Mouse (Mus musculus) activated CD4-positive, CD25-positive, alpha-beta regulatory T cell, adult 4 months (primary cell): ENCODE measurements around the gene 4930452B06Rik. TPM values are rescaled to one million over a fixed set of nuclear protein-coding genes. Genes with fewer than 3 reads are reported as not detected.

ENCODE experiments used
- ATAC-seq: one replicate; pipeline ENCODE4 v1.8.0; 2017
- polyA plus RNA-seq, 2 experiments: library from polyadenylated mRNA; unstranded; fragments of 100-300 nt; shearing (Covaris generic); gene quantifications; one replicate each; pipeline ENCODE4 v1.2.1; 2017

4930452B06Rik gene
- polyA plus RNA-seq, 2 experiments from 2014 or later, result 0.19 TPM; not detected in 1

GRCm38 (mm10) chr14:8517681-8518080 is 148.4 kb downstream of the 4930452B06Rik start:
- no peak for ATAC-seq

DNA sequence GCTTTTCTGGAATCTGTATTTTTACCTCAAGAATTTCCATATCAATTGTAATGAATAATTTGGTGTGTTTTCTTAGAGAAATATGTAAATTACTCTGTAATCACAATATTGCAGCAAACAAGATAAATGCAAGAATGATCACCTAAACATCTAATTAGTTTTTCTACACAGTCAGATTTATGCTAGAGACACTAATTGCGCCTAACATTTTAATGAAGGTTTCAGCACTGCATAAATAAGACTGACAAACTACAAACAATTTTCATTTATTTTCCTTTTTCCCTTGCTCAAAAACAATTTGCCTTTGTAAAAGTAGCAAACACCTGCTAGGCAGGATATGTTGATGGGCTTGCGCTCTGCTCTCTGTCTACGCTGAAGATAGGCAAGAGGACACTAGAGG is 152.0 kb downstream of the 4930452B06Rik start:
- ATAC-seq, result no peak

GRCm38 (mm10) chr14:8511276-8511675 is 154.8 kb downstream of the 4930452B06Rik start:
- ATAC-seq, result no peak

- ATAC-seq, result no peak
Observed at GRCm38 (mm10) chr14:8510288-8510959, 155.6 kb downstream of the 4930452B06Rik start.

DNA sequence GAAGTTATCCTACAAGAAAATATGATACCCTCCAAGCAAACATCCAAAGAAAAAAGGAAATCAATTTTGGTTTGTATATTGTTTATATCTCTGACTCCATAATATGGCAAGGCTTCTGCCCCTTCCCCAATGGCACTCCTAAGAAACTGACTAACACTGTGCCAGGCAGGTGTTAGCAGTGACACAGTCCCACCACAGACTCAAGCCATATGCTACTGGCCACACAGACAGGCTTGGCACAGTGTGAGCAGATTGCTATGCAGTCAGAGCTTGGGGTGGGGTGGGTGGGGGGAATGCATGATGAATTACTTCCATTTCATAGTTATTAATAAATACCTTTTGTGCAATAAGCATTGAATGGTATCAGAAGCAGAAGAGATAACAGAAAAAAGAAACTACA is 157.4 kb downstream of the 4930452B06Rik start:
- ATAC-seq, result no peak

DNA sequence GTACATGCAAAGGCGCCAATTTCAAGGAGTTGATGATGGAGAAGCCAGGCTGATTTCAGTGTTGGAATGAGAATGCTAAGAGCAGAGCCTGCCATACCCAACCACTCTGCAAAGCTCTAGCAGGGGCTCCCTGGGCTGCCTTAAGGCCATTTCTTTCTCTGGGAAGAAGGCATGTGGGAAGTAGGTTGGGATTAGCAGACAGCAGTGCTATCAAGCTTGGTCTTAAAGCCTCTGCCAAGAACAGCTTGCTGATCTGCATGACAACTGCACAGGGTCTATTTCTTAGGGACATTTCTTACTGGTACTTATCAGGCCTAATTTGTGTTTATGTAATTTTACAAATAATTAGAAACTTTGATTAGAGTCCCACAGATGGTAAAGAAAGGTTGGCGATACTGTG is 161.8 kb downstream of the 4930452B06Rik start:
- no peak for ATAC-seq

DNA sequence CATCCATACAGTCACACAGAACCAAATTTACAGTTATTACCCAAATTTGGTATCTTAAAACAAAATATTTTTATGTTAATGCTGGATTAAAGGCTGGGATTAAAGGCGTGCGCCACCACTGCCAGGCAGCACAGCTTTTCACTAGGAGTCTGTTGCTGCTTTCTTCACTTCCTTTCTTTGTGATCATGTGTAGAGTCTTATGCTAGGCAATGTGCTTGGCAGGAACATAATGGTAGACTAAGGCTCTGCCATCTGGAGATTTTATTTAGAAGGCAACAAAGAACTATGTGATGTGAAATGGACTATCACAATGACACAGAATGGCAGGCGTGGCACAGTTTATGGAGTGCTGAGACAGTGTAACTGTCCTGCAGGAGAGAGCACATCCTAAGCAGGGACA is 162.7 kb downstream of the 4930452B06Rik start:
- no peak for ATAC-seq

DNA sequence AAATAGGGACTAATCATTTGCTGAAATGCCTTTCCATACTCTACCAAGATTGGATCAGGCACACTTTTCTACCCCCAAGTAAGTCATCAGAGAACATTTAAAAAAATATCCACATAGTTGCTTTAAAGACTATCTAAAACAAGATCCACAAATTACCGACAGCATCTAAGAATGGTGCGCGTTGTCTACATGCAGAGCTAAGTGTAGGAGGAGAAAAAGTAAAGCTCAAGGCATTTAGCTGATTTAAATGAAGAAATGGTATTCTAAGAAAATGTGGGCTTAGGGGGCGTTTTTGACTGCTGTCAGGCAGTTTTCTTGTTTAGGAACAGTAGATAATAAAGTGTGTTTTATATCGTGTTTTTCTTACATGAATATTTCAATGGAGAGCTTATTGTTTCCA is 163.5 kb downstream of the 4930452B06Rik start:
- ATAC-seq, result no peak

- ATAC-seq, result no peak
Observed at GRCm38 (mm10) chr14:8495691-8496090, 170.3 kb downstream of the 4930452B06Rik start.

DNA sequence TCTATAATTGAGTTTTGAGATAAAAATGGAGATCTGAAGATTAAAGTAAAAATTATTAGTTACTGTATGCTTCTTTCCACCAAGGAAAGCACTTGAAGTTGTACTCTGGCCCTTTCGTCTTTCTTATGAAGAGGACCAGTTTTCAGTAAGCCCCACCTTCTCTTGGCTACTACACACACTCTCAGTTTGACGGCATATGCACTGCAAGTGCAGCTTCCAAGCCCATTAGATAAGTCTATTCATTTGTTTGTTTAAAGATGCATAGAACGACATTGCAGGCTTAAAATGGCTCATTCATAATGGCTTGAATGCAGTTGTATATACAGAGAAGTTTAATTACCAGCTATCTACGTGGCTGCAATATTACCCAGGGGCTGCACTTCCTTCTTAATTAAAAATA is 171.1 kb downstream of the 4930452B06Rik start:
- no peak for ATAC-seq

- ATAC-seq, result no peak
Observed at GRCm38 (mm10) chr14:8494260-8494659, 171.8 kb downstream of the 4930452B06Rik start.

DNA sequence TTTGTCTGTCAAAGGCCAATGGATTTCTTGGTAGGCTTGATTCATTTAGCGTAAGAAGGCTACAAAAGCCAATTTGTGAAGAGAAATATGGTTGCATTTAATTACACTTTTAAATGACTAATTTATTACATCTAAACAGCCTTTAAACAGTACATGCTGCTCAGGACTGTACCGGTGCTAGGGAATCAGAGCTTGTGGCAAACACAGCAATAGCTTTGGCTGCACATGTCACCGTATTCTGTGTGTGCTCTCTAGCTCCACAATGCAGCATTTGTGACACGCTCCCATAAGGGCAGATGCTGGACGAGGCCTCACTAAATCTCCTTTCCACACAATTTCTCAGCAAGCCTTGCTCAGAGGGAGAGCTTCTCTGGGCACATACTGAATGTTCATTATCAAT is 187.9 kb downstream of the 4930452B06Rik start:
- ATAC-seq, result no peak

- no peak for ATAC-seq
Observed at GRCm38 (mm10) chr14:8477348-8477747, 188.7 kb downstream of the 4930452B06Rik start.

DNA sequence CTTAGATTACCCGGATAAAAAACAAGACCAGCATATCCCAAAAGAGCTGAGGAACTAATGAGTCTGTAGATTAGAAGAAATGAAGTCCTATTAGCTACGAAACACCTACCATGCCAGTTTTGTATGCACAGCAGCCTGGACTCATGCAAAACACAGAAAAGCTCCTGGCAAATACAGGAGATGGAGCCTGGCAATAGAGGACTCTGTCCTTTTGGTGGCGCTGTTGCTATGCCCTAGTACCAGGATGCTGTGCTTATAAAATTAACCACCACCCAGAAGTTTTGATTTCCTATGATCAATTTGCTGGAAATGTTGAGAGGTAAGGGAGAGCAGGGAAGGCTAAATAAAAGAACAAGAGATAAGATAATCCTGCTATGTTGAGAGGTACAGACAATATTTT is 189.4 kb downstream of the 4930452B06Rik start:
- no peak for ATAC-seq

- ATAC-seq, result no peak
Observed at GRCm38 (mm10) chr14:8475851-8476250, 190.2 kb downstream of the 4930452B06Rik start.

GRCm38 (mm10) chr14:8472884-8473283 is 193.2 kb downstream of the 4930452B06Rik start:
- no peak for ATAC-seq

DNA sequence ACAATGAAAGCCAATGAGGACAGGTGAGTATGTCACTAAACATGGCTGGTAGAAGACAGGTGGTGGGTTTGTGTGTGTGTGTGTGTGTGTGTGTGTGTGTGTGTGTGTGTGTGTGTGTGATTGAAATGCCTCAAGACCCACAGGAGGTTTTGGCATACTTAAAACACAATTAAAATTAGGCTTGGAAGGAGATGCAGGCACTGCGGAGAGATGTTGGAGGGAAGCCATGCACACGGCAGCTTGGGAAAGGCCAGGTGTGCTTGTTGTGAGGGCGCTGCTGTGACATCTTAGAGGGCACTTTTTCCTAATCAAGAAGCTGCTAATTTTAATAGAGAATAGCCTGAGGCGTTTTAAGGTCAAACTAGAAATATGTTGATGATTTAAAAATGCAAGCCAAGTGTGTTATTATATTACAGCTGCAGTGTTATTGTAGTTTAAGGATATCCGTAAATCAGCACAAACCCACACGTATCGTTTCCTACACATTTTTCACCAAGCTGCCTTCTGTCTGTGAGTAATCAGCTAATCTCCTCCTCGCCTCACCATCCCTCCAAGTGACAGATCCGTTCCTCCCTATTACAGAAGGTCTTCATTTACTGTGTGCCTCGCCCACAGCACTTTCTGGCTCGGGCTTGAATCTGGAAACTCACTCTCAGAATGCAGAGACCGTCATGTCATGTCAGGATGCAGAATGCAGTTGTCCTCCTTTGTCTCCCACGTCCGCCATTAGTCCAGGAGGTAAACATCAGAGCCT is 201.5 kb downstream of the 4930452B06Rik start:
- no peak for ATAC-seq

DNA sequence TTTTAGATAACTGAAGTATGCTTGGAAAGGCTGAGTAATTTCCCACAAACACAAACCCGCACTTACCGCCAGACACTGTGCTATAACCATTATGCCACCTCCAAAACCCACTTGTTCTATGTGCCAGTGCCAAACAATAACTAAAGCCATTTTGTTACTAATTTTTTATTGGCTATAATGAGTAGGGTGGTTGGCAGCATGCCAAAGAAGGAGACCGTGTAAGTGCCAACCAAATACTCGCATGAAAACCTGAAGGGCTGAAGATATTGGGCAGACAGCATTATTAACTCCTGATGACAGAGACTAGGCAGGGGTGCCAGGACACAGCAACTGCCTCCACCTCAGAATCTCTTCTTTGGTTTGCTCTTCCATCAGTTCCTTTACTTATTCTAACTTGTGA is 203.1 kb downstream of the 4930452B06Rik start:
- ATAC-seq, result no peak

DNA sequence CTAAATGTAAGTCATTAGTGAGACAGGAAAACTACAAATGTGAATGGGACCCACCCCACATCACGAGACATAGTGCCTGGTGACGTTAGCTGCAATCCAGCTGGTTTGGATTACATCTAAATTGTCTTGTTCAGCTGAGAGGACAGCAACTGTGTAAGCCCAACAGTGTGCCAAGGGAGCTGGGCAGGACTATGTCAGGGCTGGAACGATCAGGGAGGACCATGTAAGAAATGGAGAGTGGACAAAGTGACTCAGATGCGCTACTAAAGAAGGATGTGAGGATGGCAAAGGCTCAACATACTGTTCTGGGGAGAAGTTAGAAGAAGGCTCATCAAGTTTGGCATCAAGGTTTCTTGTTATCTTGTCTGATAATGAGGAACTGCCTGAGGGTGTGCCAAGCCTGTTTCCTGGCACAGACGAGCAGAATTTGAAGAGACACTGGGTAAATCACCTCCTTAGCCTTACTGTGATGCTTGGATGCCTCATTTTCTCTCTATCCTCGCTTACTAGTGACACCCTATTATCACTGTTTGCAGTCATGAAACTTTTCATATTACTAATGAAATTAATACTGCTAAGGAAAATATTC is 203.6 kb downstream of the 4930452B06Rik start:
- no peak for ATAC-seq

DNA sequence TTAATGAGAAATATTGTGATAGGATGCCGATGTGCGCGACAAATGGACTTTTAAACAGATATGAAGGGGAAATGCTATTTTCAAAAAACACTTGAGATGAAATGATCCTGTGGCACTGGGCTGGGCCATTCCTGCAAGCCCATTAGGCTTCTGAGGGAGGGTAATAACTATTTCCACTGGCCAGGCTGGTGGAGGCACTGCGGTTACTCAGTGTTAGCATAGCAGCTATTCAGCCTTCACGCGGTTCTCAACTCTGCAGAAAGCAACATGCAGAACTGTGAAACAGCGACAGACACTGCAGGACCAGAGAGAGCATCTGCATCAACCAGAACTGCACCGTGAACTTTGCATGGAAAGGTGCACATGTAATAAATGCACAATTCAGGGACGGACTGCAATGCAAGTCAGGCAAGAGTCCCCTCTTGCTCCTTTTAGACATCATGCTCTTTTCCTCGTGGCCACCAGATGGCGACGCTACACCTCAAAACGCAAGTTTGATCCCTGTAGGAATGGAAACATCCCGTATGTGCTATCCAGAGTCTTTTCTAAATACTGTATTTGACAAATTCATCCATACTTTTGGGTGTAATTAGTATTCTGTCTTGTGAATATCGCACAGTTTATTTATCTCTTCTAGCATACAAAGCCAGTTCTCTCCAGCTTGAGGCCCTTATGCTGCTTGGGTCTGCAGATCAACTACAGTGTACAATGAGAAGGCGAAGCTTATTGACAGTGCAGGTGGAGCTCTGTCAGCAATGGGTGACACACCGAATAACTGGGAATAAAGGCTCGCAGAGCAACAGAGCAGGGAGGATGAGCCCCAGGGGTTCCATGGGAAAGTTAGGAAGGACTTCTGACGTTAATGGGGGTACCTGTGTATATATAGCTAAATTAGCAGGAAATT is 205.6 kb downstream of the 4930452B06Rik start:
- ATAC-seq, result no peak

DNA sequence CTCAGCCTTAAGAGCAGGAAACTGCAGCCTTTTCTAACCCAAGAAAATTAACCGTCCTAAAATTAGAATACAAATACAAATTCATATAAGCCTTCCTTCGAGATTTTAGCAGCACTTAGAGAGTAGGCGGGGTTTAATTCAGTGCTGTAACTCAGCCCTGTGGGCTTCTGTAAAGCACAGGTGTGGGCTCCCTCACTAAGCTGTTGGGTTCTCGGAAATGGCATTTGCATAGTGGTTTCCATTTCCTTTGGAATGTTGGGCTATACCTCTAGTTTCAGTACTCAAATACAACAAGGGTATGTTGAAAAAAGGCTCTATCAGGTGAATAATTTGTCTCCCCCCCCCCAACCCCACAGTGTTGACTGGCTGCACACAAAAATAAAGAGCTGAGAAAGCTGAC is 206.3 kb downstream of the 4930452B06Rik start:
- no peak for ATAC-seq

GRCm38 (mm10) chr14:8451117-8451516 is 214.9 kb downstream of the 4930452B06Rik start:
- ATAC-seq, result no peak

- ATAC-seq, result no peak
Observed at GRCm38 (mm10) chr14:8450342-8450741, 215.7 kb downstream of the 4930452B06Rik start.
